Mouse (Mus musculus): ENCODE measurements around the gene Mtmr2.

The Mtmr2 gene

GRCm38 (mm10) chr9:13806854-13807253 is 58.6 kb downstream of the Mtmr2 start:
- no peak for DNase-seq (ENCODE audit: low read depth, low spot score)

- no peak for DNase-seq (ENCODE audit: low read depth, low spot score)
These were observed 59.4 kb downstream of the Mtmr2 start for GRCm38 (mm10) chr9:13807657-13808056.

- DNase-seq (ENCODE audit: low read depth, low spot score), result no peak
These were observed 61.7 kb downstream of the Mtmr2 start for GRCm38 (mm10) chr9:13809937-13810336.

- no peak for DNase-seq (ENCODE audit: low read depth, low spot score)
These were observed 70.2 kb downstream of the Mtmr2 start for GRCm38 (mm10) chr9:13818369-13818768.

GRCm38 (mm10) chr9:13820774-13821173 is 72.6 kb downstream of the Mtmr2 start:
- no peak for DNase-seq (ENCODE audit: low read depth, low spot score)

- DNase-seq (ENCODE audit: low read depth, low spot score), result peak; percentile 50
These were observed 77.7 kb downstream of the Mtmr2 start for GRCm38 (mm10) chr9:13825896-13826295.

- DNase-seq (ENCODE audit: low read depth, low spot score), result peak; percentile 52
These were observed 78.2 kb downstream of the Mtmr2 start for GRCm38 (mm10) chr9:13826391-13826805.

- DNase-seq (ENCODE audit: low read depth, low spot score), result peak; percentile 99
These were observed 78.7 kb downstream of the Mtmr2 start, which contains the start of gene Cep57 for GRCm38 (mm10) chr9:13826832-13827405. Gene Cep57 (minus strand): TSS chr9:13827107.

GRCm38 (mm10) chr9:13827406-13828086 is 79.3 kb downstream of the Mtmr2 start, which contains the start of gene Fam76b:
Gene Fam76b (plus strand): TSS chr9:13827716.
- DNase-seq (ENCODE audit: low read depth, low spot score), result peak; percentile 100

- peak; percentile 54 for DNase-seq (ENCODE audit: low read depth, low spot score)
These were observed 79.9 kb downstream of the Mtmr2 start for GRCm38 (mm10) chr9:13828087-13828441.

- no peak for DNase-seq (ENCODE audit: low read depth, low spot score)
These were observed 87.0 kb downstream of the Mtmr2 start for GRCm38 (mm10) chr9:13835256-13835655.

GRCm38 (mm10) chr9:13836726-13837125 is 88.5 kb downstream of the Mtmr2 start:
- DNase-seq (ENCODE audit: low read depth, low spot score), result no peak

- DNase-seq (ENCODE audit: low read depth, low spot score), result no peak
These were observed 99.4 kb downstream of the Mtmr2 start for GRCm38 (mm10) chr9:13847591-13847990.

GRCm38 (mm10) chr9:13848481-13849480 is 100.6 kb downstream of the Mtmr2 start:
- DNase-seq (ENCODE audit: low read depth, low spot score), result no peak

GRCm38 (mm10) chr9:13853876-13854275 is 105.7 kb downstream of the Mtmr2 start:
- no peak for DNase-seq (ENCODE audit: low read depth, low spot score)

Data from c-Kit-negative CD71-positive TER-119-positive erythroid progenitor cells, embryonic 14.5 days (primary cell).